Mouse (Mus musculus) 416B (cell line): ENCODE measurements around the gene Trim21.
A peak's percentile ranks its signal among the peaks of the same experiment; 100 is the strongest.

Source experiments
- DNase-seq: peaks from one replicate; pipeline ENCODE4 v3.0.0; 2011; ENCODE audit warnings: low read depth

Trim21 gene

GRCm38 (mm10) chr7:102564999-102565997 is at the start of gene Trim21:
Gene Trim21 (minus strand): TSS chr7:102565486.
- DNase-seq = peak; percentile 95

GRCm38 (mm10) chr7:102597378-102598031 is 32.2 kb upstream of the Trim21 start, which contains the start of gene Olfr552:
Gene Olfr552 (plus strand): TSS chr7:102597770.
- DNase-seq = peak; percentile 24

GRCm38 (mm10) chr7:102591786-102592185 is 26.5 kb upstream of the Trim21 start, which contains the start of gene Olfr551:
Gene Olfr551 (minus strand): TSS chr7:102591886.
- no peak for DNase-seq

GRCm38 (mm10) chr7:102575998-102576397 is 10.7 kb upstream of the Trim21 start:
- peak; percentile 46 for DNase-seq

- DNase-seq = no peak
Measured at GRCm38 (mm10) chr7:102573174-102573830, 8.0 kb upstream of the Trim21 start.

- no peak for DNase-seq
Measured at GRCm38 (mm10) chr7:102571142-102571541, 5.9 kb upstream of the Trim21 start, which contains the start of gene Olfr550. Gene Olfr550 (plus strand): TSS chr7:102571442.

GRCm38 (mm10) chr7:102566219-102566618 is 933 bp upstream of the Trim21 start:
- DNase-seq = peak; percentile 45

- no peak for DNase-seq
Measured at GRCm38 (mm10) chr7:102553279-102553678, 12.0 kb downstream of the Trim21 start.

GRCm38 (mm10) chr7:102549570-102549969 is 15.7 kb downstream of the Trim21 start, which contains the start of gene Olfr549:
Gene Olfr549 (plus strand): TSS chr7:102549870.
- DNase-seq = no peak

- peak; percentile 13 for DNase-seq
Measured at GRCm38 (mm10) chr7:102541251-102541650, 24.0 kb downstream of the Trim21 start.

- no peak for DNase-seq
Measured at GRCm38 (mm10) chr7:102540596-102540995, 24.7 kb downstream of the Trim21 start, which contains the start of gene Olfr548-ps1. Gene Olfr548-ps1 (plus strand): TSS chr7:102540896.

- no peak for DNase-seq
Measured at GRCm38 (mm10) chr7:102534449-102534848, 30.8 kb downstream of the Trim21 start, which contains the start of gene Olfr547. Gene Olfr547 (plus strand): TSS chr7:102534749.

GRCm38 (mm10) chr7:102529052-102529451 is 36.2 kb downstream of the Trim21 start:
- no peak for DNase-seq

GRCm38 (mm10) chr7:102517051-102517335 is 48.3 kb downstream of the Trim21 start:
- no peak for DNase-seq

GRCm38 (mm10) chr7:102516261-102517050 is 48.8 kb downstream of the Trim21 start:
- DNase-seq = peak; percentile 33

GRCm38 (mm10) chr7:102514144-102514543 is 51.1 kb downstream of the Trim21 start:
- DNase-seq = peak; percentile 66

GRCm38 (mm10) chr7:102512814-102513435 is 52.4 kb downstream of the Trim21 start:
- peak; percentile 80 for DNase-seq

GRCm38 (mm10) chr7:102511927-102512326 is 53.4 kb downstream of the Trim21 start:
- peak; percentile 63 for DNase-seq

- no peak for DNase-seq
Measured at GRCm38 (mm10) chr7:102509726-102510125, 55.6 kb downstream of the Trim21 start.

- no peak for DNase-seq
Measured at GRCm38 (mm10) chr7:102508666-102509065, 56.6 kb downstream of the Trim21 start.

- DNase-seq = no peak
Measured at GRCm38 (mm10) chr7:102508066-102508465, 57.2 kb downstream of the Trim21 start.
